Mouse (Mus musculus) lung, embryonic 16.5 days (tissue): ENCODE measurements around the gene Mc1r. TPM values are rescaled to one million over a fixed set of nuclear protein-coding genes. Genes with fewer than 3 reads are reported as not detected.

Experiments used
- ATAC-seq: fragments of 200-750 bp; cut with Nextera tagmentation; 2 replicates; pipeline ENCODE4 v1.8.0; 2017; ENCODE audit warnings: low read depth, mild to moderate bottlenecking, moderate library complexity
- H3K27ac ChIP-seq: fragments of 300-500 bp; sonication (generic); 2 replicates; pipeline ENCODE4 v1.5.1; 2014; ENCODE audit warnings: mild to moderate bottlenecking, control low read depth, low read length
- H3K27me3 ChIP-seq: fragments of 300-500 bp; sonication (generic); 2 replicates; pipeline ENCODE4 v1.6.1; 2014; ENCODE audit warnings: low read depth, low read length, mixed read lengths; ENCODE audit not compliant: control insufficient read depth, insufficient read depth
- H3K36me3 ChIP-seq: fragments of 300-500 bp; sonication (generic); 2 replicates; pipeline ENCODE4 v1.6.1; 2014; ENCODE audit warnings: low read length; ENCODE audit not compliant: control insufficient read depth, insufficient read depth
- H3K4me1 ChIP-seq: fragments of 300-500 bp; sonication (generic); replicated peaks from 2 replicates; pipeline ENCODE4 v1.6.1; 2014; ENCODE audit warnings: low read length, mixed read lengths; ENCODE audit not compliant: control insufficient read depth, insufficient read depth
- H3K4me2 ChIP-seq: fragments of 300-500 bp; sonication (generic); 2 replicates; pipeline ENCODE4 v1.6.1; 2014; ENCODE audit warnings: low read depth, low read length, control low read depth
- H3K4me3 ChIP-seq: fragments of 300-500 bp; sonication (generic); 2 replicates; pipeline ENCODE4 v1.5.1; 2014; ENCODE audit warnings: mild to moderate bottlenecking, low read length, control low read depth
- H3K9ac ChIP-seq: fragments of 300-500 bp; sonication (generic); 2 replicates; pipeline ENCODE4 v1.6.1; 2014; ENCODE audit warnings: low read length, control low read depth
- H3K9me3 ChIP-seq: fragments of 300-500 bp; sonication (generic); 2 replicates; pipeline ENCODE4 v1.6.1; 2016; ENCODE audit warnings: low read length; ENCODE audit not compliant: control insufficient read depth
- WGBS: fragments of 180-500 bp; shearing (Covaris S2); extraction: QIAGEN DNeasy Blood & Tissue Kit; methylation state at CpG from one replicate; pipeline ENCODE4 v1.1.7; 2014; 5-methylcytosine and 5-hydroxymethylcytosine counted together
- polyA plus RNA-seq: library from polyadenylated mRNA; unstranded; fragments of >200 nt; fragmentation: Nextera tagmentation; extraction: Ambion mirVana; gene quantifications from 2 replicates; pipeline ENCODE4 v1.2.1, GENCODE M21; 2015

The Mc1r gene
- polyA plus RNA-seq = not detected in 2 replicates

DNA sequence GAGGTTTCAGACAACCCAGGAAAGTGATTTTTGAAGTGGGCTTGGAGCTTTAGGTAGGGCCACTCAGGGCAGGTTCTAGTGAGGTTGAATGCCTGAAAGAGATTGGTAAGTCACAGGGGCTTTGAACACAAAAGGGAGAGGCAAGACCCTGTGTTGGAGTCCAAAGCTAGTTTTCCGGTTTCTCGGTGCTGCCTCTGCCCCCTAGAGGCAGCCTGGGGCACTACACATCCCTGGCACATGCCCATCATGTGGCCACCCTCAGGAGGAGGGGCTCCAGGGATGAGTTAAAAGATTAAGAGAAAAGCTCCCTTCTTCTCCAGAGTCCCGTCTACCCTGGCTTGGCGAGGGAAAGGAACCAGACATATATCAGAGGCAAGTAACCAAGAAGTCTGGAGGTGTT is at the start of gene Mc1r:
TSS of gene Mc1r (plus strand) at position 322 of the 400 bp plus-strand sequence.
- 0 out of 2 replicates have a peak, but pooled peaks have one; percentile 3 for ATAC-seq
- Histone ChIP-seq H3K36me3 (no peaks in the 10 kb centered on the region; the same call in 1 of the 2 replicates), H3K9ac (no peak within 1 kb of the TSS), H3K4me3 (no peak within 1 kb of the TSS), H3K27me3 (peaks cover 32% of the 10 kb centered on the region), H3K4me2 (no peak within 1 kb of the TSS), H3K9me3 (no peaks in the 10 kb centered on the region), H3K4me1 (no peaks in the 10 kb centered on the region), H3K27ac (no peak within 1 kb of the TSS)
- WGBS = 6% methylated on average over 4 of the region's 4 CpGs

DNA sequence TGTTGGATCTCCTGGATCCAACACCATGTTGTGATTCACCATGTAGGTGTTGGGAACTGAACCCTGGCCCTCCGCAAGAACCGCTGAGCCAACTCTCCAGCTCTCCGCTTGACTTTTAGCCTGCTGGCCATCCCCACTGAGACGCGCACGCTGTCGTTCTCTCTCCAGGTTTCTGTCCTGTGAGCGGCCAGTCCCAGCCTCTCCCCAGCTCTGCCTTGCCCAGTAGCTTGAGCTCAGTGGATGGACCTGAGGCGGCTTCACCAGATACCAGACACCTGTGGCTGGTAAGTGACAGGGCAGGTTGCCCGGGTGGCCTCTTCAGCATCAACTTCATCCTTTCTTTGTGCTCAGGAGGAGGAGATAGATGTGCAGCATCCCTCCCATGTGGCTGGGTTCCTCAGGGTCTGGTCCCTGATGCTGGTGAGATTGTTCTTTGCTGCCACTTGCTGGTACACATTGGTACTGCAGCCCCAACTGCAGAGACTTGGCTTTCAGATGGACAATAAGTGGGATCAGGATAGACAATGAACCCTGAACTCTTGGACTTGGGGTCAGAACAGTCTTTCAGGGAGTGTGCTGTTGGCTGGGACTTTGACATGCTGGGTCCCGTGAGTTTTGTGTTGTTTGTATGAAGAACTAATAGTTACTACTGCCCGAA is 45.7 kb upstream of the Mc1r start:
- Histone ChIP-seq H3K36me3 (no peaks in the 10 kb centered on the region), H3K27ac (no peak overlapping the region), H3K4me2 (no peak overlapping the region), H3K4me3 (no peak overlapping the region), H3K9me3 (no peaks in the 10 kb centered on the region), H3K4me1 (no peaks in the 10 kb centered on the region), H3K27me3 (no peaks in the 10 kb centered on the region), H3K9ac (no peak overlapping the region)
- WGBS = 42% methylated on average over 12 of the region's 12 CpGs
- peak; percentile 67; the same call in 1 of the 2 replicates for ATAC-seq

DNA sequence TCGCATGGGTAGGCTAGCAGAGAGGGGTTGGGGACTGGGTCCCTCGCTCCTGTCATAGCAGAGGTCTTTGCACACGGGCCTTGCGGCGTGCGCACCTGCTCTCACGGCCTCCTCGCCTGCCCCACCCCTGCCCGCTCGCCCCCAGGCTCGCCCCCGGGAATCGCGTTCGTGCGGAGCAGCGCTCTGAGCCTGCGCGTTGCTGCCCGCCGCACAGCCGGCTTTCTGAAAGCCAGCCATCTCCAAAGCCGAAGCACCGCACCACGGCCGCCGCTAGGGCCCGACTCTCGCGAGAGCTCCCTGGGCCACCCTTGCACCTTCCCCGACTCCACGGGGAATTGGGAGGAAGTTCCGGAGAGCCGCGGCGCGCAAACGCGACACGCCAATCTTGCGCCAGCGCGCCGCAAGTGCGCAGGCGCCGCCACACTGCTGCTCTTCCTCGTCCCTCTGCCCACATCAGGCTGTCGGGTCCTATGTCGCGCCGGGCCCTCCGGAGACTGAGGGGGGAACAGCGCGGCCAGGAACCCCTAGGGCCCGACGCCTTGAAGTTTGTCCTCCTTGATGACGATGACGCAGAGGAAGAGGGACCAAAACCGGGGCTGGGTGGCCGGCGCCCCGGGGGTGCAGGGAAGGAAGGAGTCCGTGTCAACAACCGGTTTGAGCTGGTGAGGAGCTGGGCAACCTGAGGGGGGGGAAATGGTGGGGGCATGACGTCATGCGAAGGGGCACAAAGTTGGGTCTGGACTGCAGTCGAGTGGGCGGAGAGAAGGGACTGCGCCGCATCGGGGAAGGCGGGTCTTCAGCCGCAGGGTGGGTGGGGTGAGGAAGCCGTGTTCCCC is 33.3 kb upstream of the Mc1r start, which contains the start of gene Tcf25:
TSS of gene Tcf25 (plus strand) at position 351 of the 836 bp plus-strand sequence.
- no peaks in the 10 kb centered on the region for H3K9me3 ChIP-seq
- H3K4me3 ChIP-seq = peak within 1 kb of the TSS; percentile 96
- H3K27ac ChIP-seq = peak within 1 kb of the TSS; percentile 98
- H3K27me3 ChIP-seq = no peaks in the 10 kb centered on the region
- H3K36me3 ChIP-seq = peaks cover 5% of the 10 kb centered on the region; the same call in 1 of the 2 replicates
- H3K9ac ChIP-seq = peak within 1 kb of the TSS; percentile 93
- H3K4me2 ChIP-seq = peak within 1 kb of the TSS; percentile 79
- peaks cover 6% of the 10 kb centered on the region for H3K4me1 ChIP-seq
- WGBS = under 1% methylated on average over 72 of the region's 75 CpGs
- peak; percentile 93 for ATAC-seq

DNA sequence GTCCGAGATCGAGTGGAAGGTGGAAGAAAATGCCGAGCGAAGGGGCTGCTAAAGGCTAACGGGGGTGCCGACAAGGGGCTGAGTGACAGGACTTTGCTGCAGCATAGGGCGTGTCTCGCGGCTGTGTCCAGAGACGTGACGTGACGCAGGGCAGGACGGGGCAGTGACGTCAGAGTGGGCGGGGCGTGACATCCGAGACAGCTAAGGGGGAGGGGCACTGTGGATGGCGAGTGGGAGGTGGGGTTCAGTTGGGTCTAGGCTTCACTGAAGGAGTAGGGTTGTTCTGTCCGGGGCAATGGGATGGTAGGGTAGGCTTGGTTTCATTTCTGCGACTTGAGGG is 32.7 kb upstream of the Mc1r start:
- ATAC-seq = peak; percentile 89
- Histone ChIP-seq H3K4me1 (peaks cover 6% of the 10 kb centered on the region), H3K9ac (peak overlapping the region; percentile 93), H3K36me3 (peaks cover 5% of the 10 kb centered on the region; the same call in 1 of the 2 replicates), H3K4me3 (peak overlapping the region; percentile 96), H3K4me2 (peak overlapping the region; percentile 79), H3K27ac (peak overlapping the region; percentile 98), H3K27me3 (no peaks in the 10 kb centered on the region), H3K9me3 (no peaks in the 10 kb centered on the region)
- WGBS = under 1% methylated on average over 20 of the region's 20 CpGs

DNA sequence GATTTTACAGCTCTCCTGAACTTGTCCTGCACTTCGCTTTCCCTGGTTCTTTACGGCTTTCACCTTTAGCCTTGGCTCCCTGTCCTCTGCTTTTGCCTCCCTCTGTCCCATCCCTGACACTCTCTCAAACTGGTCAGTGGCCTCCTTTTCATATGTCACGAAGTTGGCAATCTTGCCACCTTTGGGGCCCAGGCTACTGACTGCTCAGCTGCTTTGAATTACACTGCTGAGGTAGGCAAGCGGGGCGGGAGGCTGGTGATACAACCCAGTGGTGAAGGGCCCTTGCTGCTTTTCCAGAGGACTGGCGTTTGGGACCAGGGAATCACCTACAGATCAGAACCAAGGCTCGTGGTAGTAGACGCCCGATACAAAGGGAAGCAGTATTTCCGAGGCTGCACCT is 31.2 kb upstream of the Mc1r start:
- ATAC-seq = no peak
- Histone ChIP-seq H3K9ac (no peak overlapping the region), H3K36me3 (peaks cover 5% of the 10 kb centered on the region; the same call in 1 of the 2 replicates), H3K4me3 (no peak overlapping the region), H3K4me1 (peaks cover 6% of the 10 kb centered on the region), H3K4me2 (no peak overlapping the region), H3K27me3 (no peaks in the 10 kb centered on the region), H3K27ac (no peak overlapping the region), H3K9me3 (no peaks in the 10 kb centered on the region)
- WGBS = 88% methylated on average over 10 of the region's 10 CpGs

DNA sequence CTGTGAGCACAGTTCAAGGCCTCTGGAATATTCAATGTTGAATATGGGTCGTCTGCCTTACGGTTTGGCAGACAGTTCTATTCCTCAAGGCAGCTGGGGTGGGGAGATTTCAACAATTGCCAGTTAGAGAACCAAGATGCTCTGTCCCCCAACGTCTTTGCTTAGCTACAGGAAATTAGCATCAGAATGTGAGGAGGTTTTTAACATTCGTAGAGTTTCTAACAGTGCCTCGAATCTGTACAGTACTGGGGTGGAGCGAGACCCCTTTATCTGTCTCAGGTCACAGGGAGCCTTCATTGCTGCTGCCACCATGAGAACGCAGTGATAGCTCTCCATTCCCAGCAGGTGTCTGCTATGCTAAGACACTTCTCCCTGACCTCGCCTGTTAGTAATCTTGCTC is 30.8 kb upstream of the Mc1r start:
- Histone ChIP-seq H3K36me3 (peaks cover 5% of the 10 kb centered on the region; the same call in 1 of the 2 replicates), H3K27me3 (no peaks in the 10 kb centered on the region), H3K9ac (no peak overlapping the region), H3K4me3 (no peak overlapping the region), H3K4me1 (peaks cover 6% of the 10 kb centered on the region), H3K4me2 (no peak overlapping the region), H3K27ac (no peak overlapping the region), H3K9me3 (no peaks in the 10 kb centered on the region)
- ATAC-seq = no peak
- 75% methylated on average over 8 of the region's 8 CpGs for WGBS

DNA sequence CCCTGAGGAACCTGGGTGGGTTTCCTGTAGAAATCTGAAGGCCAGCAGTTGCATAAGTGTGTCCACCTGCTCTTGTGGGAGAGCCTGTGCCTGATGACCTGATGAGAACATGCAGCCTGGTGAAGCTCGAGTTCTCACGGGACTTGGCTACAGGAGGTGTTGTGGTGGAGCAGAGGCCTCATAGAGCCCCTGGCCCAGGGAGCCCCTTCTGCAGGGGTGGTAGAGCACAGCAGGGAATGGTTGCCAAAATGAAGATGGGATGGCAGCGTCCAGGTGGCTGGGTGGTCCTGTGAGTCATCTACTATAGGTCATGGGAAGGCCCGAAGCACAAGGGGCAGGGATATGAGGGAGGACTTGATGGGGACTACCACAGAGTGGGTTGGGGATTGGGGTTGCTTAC is 25.2 kb upstream of the Mc1r start:
- ATAC-seq = no peak
- no peak overlapping the region for H3K4me2 ChIP-seq
- H3K9me3 ChIP-seq = no peaks in the 10 kb centered on the region
- 95% methylated on average over 4 of the region's 4 CpGs for WGBS
- peaks cover 35% of the 10 kb centered on the region for H3K36me3 ChIP-seq
- no peaks in the 10 kb centered on the region for H3K4me1 ChIP-seq
- no peak overlapping the region for H3K27ac ChIP-seq
- no peaks in the 10 kb centered on the region for H3K27me3 ChIP-seq
- no peak overlapping the region for H3K9ac ChIP-seq
- H3K4me3 ChIP-seq = no peak overlapping the region

DNA sequence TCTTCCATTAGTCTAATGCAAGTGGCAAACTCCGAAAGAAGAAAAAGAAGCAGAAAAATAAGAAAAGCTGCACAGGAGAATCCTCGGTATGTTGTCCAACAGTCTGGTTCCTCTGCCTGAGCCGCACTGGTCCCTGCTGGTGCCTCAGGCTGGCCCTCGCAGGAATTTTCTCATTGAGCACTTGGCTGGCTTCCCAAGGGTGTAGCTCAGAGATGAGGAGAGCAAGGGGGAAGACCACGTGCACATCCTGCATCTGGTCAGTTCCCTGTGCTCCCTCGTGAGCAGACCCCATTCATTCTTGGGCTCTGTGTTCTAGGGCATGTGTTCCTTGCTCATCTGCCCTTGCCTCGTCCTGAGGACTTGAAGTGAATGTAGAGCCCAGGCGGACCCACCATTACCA is 24.4 kb upstream of the Mc1r start:
- Histone ChIP-seq H3K9ac (no peak overlapping the region), H3K4me2 (no peak overlapping the region), H3K27me3 (no peaks in the 10 kb centered on the region), H3K9me3 (no peaks in the 10 kb centered on the region), H3K27ac (no peak overlapping the region), H3K36me3 (peaks cover 40% of the 10 kb centered on the region), H3K4me3 (no peak overlapping the region), H3K4me1 (no peaks in the 10 kb centered on the region)
- ATAC-seq = no peak
- WGBS = 78% methylated on average over 8 of the region's 8 CpGs

DNA sequence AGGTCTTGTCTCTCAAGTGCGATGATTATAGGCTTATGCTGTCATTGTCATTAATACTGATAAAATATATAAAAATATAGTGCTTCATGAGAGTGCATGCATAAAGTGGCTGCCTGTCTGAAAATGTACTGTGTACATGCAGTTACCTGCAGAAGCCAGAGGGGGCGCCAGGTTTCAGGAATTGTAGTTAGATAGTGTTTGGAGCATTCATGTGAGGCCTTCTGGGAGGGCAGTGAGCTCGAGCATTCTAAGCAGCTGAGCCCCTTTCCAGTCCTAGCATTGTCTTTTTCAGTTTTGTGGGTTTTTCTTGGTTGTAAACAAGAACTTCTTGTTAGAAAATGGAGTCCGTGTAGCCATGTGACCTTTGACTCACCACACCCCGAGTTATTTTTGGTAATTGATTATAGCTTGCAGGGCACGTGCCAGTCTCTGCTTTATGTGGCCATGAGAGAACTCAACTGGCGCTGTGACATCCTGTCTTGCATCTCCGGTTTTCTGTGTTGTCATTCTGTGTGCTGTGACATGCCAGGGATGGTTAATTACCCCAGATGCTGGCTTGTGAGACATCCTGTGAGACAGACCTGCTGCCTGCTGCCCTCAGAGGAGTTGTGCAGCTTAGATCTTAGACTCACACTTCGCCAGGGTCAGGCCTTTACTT is 21.9 kb upstream of the Mc1r start:
- H3K4me3 ChIP-seq = no peak overlapping the region
- no peaks in the 10 kb centered on the region for H3K4me1 ChIP-seq
- H3K27me3 ChIP-seq = no peaks in the 10 kb centered on the region
- WGBS = 58% methylated on average over 9 of the region's 9 CpGs
- no peaks in the 10 kb centered on the region for H3K9me3 ChIP-seq
- ATAC-seq = no peak
- no peak overlapping the region for H3K4me2 ChIP-seq
- no peak overlapping the region for H3K27ac ChIP-seq
- H3K36me3 ChIP-seq = peaks cover 43% of the 10 kb centered on the region
- H3K9ac ChIP-seq = no peak overlapping the region
